Mouse (Mus musculus): Measurements from ENCODE around the gene Actrt3.
"Not testable (repeated sequence)": the region's sequence is repeated elsewhere in the genome, so short reads cannot be mapped to it uniquely, and the experiment has no call there.

Actrt3 gene

DNA sequence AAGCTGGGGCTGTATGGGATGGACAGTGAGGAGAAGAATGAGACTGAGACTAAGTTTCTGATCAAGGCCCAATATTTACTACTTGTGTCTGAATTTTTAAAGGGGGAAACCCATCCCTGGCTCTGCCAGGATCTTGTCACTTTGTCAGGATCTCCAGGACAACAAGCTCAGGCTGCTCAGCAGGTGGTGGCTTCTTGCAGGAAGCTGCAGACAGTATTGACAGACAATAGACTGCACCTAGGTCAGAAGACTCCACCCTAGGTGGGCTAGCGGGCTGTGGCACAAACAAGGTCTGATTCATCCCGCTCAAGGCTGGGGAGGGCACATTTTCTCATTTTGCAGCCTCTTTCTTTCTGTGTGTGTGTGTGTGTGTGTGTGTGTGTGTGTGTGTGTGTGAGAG lies 26.2 kb downstream of the Actrt3 start:
- DNase-seq (ENCODE audit: low spot score) = no peak

DNA sequence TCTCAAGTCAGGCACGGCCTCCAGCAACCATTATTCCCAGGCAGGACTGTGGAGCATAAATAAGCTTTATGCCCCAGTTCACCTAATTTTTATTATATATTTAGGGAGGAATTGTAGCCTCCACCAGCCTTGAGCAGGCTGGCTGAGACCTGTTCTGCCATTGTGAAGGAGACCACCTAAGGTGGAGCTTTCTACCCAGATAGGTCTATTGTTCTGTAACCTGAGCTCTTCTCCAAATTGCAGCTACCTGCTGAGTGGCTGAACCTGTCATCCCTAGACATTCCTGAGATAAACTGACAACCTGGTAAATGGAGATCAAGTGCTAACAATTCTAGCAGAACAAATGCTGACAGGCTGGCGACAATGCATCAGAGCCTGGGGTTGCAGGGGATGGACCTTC lies 33.4 kb downstream of the Actrt3 start:
- not testable (repeated sequence) for DNase-seq (ENCODE audit: low spot score)

DNA sequence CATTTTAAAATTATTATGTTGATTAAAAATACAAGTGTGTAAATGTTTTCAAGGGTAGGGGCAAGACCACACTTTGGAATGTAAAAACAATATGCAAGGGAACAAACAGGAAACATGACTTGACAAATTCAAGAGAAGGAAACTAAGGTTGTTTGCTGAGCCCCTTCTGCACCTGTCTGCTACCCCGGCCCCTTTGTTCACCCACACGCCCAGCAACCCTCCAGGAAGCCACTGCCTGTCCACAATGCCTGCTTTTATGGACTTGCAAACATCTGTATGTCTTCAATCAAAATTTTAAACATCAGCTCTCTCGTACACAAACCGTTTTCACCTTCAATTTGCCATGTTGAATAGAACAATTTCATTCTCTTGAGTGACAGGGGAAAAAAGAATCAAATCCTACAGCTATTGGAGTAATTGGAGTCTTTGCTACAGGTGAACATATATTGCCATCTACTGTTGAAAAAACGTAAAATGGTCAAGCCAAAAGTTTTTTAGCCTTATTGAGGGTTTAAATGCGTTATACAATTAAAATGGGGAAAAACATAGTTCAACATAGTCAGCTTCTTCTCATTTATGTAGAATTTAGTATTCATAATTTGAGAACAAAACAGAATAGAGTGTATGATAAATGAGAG lies 38.9 kb downstream of the Actrt3 start:
- DNase-seq (ENCODE audit: low spot score) = no peak

DNA sequence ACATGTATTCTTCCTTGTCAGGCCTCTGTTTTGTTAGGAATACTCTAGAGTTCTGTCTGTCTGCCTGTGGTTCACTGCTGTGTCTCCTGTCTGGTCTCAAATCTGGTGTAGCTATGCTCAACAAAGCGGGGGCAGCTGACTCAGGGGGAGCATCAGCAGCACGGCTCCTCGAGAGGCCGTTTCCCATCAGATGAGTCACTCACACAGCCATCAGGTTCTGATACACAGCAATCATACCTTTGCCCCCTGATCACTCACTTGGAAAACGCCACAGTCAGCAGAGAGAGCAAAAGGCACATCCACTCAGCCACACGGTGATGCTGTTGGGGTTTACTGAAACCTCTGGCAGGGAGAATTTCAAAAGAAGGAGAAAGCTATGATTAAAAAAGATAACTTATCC lies 46.0 kb downstream of the Actrt3 start:
- no peak for DNase-seq (ENCODE audit: low spot score)

DNA sequence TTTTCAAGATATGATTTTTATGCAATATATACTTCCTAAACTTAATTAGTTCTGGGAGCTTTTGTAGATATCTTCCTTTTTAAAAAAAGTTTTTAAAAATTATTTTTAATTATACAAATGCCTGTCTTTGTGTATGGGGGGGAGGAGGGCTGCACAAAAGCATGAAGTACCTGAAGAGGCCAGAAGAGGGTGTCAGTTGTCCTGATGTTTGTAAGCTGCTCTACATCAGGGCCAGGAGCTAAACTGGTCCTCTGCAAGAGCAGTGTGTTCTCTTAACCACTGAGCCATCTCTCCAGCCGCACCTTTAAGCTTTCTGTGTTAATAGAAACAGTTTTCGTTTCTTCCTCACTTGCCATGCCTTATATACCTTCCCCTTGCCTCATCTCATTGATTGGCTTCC lies 49.5 kb downstream of the Actrt3 start:
- DNase-seq (ENCODE audit: low spot score) = no peak

DNA sequence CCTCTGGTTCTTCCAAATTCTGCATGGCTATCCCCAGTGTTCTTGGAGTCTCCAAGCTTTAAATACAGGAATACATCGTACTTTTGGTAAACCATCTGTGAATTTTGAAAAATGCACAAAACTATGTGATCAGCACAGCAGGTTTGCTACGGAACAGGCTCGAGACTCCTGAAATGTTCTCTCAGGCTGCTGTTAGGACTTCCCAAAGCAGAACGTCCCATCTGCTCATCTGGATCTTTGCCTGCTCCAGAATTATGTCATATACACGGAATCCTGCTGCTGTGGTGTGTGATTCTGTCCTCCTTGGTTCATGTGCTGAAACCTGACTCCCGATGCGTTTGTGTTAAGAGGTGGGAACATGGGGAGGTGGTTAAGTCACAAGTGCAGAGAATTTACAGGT lies 50.8 kb downstream of the Actrt3 start:
- DNase-seq (ENCODE audit: low spot score) = no peak

DNA sequence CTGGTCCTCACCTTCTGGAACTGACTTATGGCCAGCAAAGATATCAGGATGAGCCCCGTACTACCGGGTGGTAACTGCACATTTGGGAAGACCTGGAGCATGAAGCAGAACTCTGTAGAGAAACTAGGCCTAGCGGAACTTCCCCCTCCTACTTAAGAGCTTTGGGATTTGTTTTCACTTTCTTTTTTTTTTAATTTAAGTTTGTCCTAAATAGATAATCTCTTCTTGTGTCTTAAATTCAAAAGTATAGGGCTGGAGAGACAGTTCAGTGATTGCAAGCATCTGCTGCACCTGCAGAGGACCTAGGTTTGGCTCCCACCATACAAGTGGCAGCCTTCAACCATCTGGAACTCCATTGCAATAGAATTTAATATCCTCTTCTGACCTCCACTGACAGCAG lies 51.8 kb downstream of the Actrt3 start, which contains the start of gene Mecom:
Gene Mecom (minus strand): TSS at position 101 of the 400 bp plus-strand sequence.
- no peak for DNase-seq (ENCODE audit: low spot score)
